Mouse (Mus musculus) A20 (cell line): ENCODE data around the gene Tsacc.
A peak's percentile ranks its signal among the peaks of the same experiment; 100 is the strongest.
"Not testable (repeated sequence)": the region's sequence is repeated elsewhere in the genome, so short reads cannot be mapped to it uniquely, and the experiment has no call there.

Source experiments
- DNase-seq: peaks from one replicate; pipeline ENCODE4 v3.0.0-alpha.2; 2011; ENCODE audit warnings: low read depth, low spot score

Gene Tsacc

GRCm38 (mm10) chr3:88296561-88297318, at the start of gene Tsacc, which contains the start of gene Cct3:
TSS of gene Tsacc (minus strand) at chr3:88296999.
TSS of gene Cct3 (plus strand) at chr3:88297116.
- DNase-seq: peak; percentile 99

GRCm38 (mm10) chr3:88339006-88339405, 42.2 kb upstream of the Tsacc start:
- no peak for DNase-seq

GRCm38 (mm10) chr3:88338316-88338715, 41.5 kb upstream of the Tsacc start:
- DNase-seq: no peak

- peak; percentile 39 for DNase-seq
Observed at GRCm38 (mm10) chr3:88337367-88338020, 40.7 kb upstream of the Tsacc start.

GRCm38 (mm10) chr3:88336058-88337013, 39.5 kb upstream of the Tsacc start, which contains the start of the genes Tmem79 and Smg5:
TSS of gene Tmem79 (minus strand) at chr3:88336148.
TSS of gene Smg5 (plus strand) at chr3:88336260.
- peak; percentile 99 for DNase-seq

- no peak for DNase-seq
Observed at GRCm38 (mm10) chr3:88335436-88336053, 38.7 kb upstream of the Tsacc start.

GRCm38 (mm10) chr3:88334902-88335435, 38.2 kb upstream of the Tsacc start:
- peak; percentile 65 for DNase-seq

- DNase-seq: no peak
Observed at GRCm38 (mm10) chr3:88334029-88334658, 37.3 kb upstream of the Tsacc start.

GRCm38 (mm10) chr3:88331282-88331681, 34.5 kb upstream of the Tsacc start:
- DNase-seq: peak; percentile 75

GRCm38 (mm10) chr3:88328956-88329355, 32.2 kb upstream of the Tsacc start:
- no peak for DNase-seq

- DNase-seq: no peak
Observed at GRCm38 (mm10) chr3:88324951-88325405, 28.2 kb upstream of the Tsacc start, which contains the start of gene Glmp. TSS of gene Glmp (plus strand) at chr3:88325023.

- DNase-seq: no peak
Observed at GRCm38 (mm10) chr3:88299172-88299571, 2.4 kb upstream of the Tsacc start.

- no peak for DNase-seq
Observed at GRCm38 (mm10) chr3:88297321-88297851, 587 bp upstream of the Tsacc start.

GRCm38 (mm10) chr3:88296110-88296560, 664 bp downstream of the Tsacc start:
- DNase-seq: no peak

- DNase-seq: not testable (repeated sequence)
Observed at GRCm38 (mm10) chr3:88295272-88295671, 1.5 kb downstream of the Tsacc start.

- peak; percentile 61 for DNase-seq
Observed at GRCm38 (mm10) chr3:88291970-88292369, 4.8 kb downstream of the Tsacc start.

GRCm38 (mm10) chr3:88288133-88288713, 8.6 kb downstream of the Tsacc start:
- not testable (repeated sequence) for DNase-seq

GRCm38 (mm10) chr3:88287110-88287509, 9.7 kb downstream of the Tsacc start, which contains the start of gene Gm38392:
TSS of gene Gm38392 (minus strand) at chr3:88287210.
- DNase-seq: no peak

- not testable (repeated sequence) for DNase-seq
Observed at GRCm38 (mm10) chr3:88285565-88285895, 11.3 kb downstream of the Tsacc start.
